Mouse (Mus musculus): ENCODE measurements around the gene Pex14.

DNA sequence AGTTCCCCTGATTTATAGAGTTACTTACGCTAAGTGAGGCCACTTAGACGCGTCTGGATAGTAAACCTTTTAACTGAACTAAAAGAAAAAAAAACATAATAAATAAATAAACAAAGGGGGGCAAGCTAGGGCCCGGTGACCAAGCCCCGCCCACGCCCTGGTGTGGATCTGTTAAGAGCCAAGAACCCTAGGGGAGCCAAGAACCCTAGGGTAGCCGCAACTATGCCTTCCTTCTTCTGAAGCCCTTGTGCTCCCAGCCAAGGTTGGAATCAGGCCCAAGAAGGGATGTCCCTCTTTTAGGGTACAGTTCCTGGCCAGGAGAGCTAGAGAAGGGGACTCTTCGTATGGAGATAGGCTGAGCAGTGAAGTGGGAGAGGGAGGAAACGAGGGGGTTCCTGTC lies 176.3 kb downstream of the Pex14 start:
- TF ChIP-seq POLR2A (IDR thresholded peaks at IDR 0.05; ENCODE audit: borderline replicate concordance, control insufficient read depth, low read depth, low read length) (no peak), CTCF (IDR thresholded peaks at IDR 0.05; ENCODE audit: control insufficient read depth, insufficient read depth, low read length) (no peak)

Measured in bone marrow, adult 2 months (tissue).